Mouse (Mus musculus): ENCODE data around the gene Pcsk4. TPM values are rescaled to one million over a fixed set of nuclear protein-coding genes. Genes with fewer than 3 reads are reported as not detected.

Pcsk4 gene
- polyA plus RNA-seq, 1 experiment = not detected

DNA sequence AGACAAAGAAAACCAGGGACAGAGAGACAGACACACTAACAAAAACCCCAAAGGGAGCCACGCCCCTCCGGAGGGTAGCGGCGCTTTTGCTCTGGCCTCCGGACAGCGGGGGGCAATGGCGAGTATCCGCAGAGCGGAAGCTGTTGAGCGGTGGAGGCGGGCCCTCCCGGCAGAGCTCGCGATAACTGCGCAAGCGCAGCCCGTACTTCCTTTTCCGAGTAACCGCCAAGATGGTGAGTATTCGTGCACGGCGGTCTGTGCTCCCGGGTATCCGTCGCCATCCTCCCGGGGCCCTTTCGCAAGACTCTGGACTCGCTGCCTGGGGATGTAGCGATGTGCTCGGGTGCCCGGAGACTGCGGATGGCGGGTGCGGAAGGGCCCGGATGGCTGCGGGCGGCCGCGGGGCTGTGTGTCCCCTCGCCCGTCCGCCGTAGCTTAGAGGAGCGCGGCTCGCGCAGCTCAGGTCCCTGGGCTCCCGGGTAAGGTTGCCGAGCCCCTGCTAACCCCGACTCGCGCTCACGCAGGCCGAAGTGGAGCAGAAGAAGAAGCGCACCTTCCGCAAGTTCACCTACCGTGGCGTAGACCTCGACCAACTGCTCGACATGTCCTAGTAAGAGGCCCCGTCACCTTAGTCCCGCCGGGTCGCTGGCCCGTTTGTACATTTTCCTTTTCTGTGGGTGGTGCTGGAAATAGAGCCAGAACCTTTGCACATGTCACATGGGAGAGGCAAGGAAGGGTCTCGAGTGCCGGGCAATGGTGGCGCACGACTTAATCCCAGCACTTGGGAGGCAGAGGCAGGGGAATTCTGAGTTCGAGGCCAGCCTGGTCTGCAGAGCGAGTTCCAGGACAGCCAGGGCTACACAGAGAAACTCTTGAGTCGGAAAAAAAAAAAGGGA, 36.8 kb downstream of the Pcsk4 start, which contains the start of gene Rps15:
TSS of gene Rps15 (plus strand) at position 203 of the 896 bp plus-strand sequence.
- Histone ChIP-seq H3K4me1 (ENCODE audit: control insufficient read depth, insufficient read depth, low read length) (peaks cover 31% of the 10 kb centered on the region), H3K4me3 (ENCODE audit: insufficient read depth, low read depth, low read length) (peak within 1 kb of the TSS; percentile 91), H3K27ac (ENCODE audit: insufficient read depth, low read depth, low read length) (peak within 1 kb of the TSS; percentile 77; the same call in 1 of the 2 replicates)
- TF ChIP-seq CTCF (IDR thresholded peaks at IDR 0.05; ENCODE audit: insufficient read depth, low read depth, low read length) (peak; percentile 46; the same call in 1 of the 2 replicates), POLR2A (IDR thresholded peaks at IDR 0.05; ENCODE audit: insufficient read depth, low read depth, low read length) (peak; percentile 92)
- WGBS = under 1% methylated on average over 72 of the region's 72 CpGs

DNA sequence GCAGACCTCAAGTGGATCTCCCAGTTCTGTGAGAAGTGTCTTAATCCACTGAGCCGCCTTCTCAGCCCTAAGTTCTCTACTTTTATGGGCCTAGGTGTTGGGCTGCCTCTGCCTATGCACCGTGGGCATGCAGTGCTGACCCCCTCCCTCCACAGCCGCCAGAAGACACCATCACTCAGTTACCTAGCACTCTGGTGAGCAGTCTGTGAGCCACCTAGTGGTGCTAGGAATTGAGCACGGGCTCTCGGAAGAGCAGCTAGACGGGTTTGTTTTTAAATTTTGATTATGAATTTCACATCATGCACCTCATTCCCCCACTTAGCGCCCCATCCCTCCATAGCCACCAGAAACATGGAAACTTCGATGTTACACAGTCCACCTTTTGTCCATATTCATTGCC, 40.6 kb downstream of the Pcsk4 start:
- 62% methylated on average over 8 of the region's 8 CpGs for WGBS
- H3K27ac ChIP-seq (ENCODE audit: insufficient read depth, low read depth, low read length) = no peak overlapping the region
- no peak overlapping the region for H3K4me3 ChIP-seq (ENCODE audit: insufficient read depth, low read depth, low read length)
- TF ChIP-seq CTCF (IDR thresholded peaks at IDR 0.05; ENCODE audit: insufficient read depth, low read depth, low read length) (no peak), POLR2A (IDR thresholded peaks at IDR 0.05; ENCODE audit: insufficient read depth, low read depth, low read length) (no peak)
- peaks cover 8% of the 10 kb centered on the region for H3K4me1 ChIP-seq (ENCODE audit: control insufficient read depth, insufficient read depth, low read length)

DNA sequence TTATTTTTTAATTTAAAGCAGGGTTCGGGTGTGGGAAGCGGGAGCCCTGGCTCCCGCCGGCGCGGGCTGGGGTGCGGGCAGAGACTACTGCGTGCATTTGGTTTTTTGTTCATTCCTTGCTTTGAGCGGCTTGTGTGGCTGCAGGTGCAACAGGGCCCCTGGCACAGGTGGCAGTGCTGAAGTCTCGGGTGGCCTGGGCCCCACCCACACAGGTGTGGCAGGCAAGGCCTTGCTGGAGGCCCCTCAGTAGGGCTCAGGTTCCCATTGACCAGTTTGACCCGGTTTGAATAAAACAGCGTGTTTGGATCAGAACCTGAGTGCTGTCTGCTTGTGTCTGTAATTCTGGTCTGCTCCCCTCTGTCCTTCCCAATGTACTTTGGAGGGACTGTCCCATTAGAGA, 41.2 kb downstream of the Pcsk4 start:
- WGBS = 96% methylated on average over 12 of the region's 12 CpGs
- peaks cover 2% of the 10 kb centered on the region for H3K4me1 ChIP-seq (ENCODE audit: control insufficient read depth, insufficient read depth, low read length)
- no peak overlapping the region for H3K4me3 ChIP-seq (ENCODE audit: insufficient read depth, low read depth, low read length)
- no peak overlapping the region for H3K27ac ChIP-seq (ENCODE audit: insufficient read depth, low read depth, low read length)
- TF ChIP-seq CTCF (IDR thresholded peaks at IDR 0.05; ENCODE audit: insufficient read depth, low read depth, low read length) (no peak), POLR2A (IDR thresholded peaks at IDR 0.05; ENCODE audit: insufficient read depth, low read depth, low read length) (no peak)

DNA sequence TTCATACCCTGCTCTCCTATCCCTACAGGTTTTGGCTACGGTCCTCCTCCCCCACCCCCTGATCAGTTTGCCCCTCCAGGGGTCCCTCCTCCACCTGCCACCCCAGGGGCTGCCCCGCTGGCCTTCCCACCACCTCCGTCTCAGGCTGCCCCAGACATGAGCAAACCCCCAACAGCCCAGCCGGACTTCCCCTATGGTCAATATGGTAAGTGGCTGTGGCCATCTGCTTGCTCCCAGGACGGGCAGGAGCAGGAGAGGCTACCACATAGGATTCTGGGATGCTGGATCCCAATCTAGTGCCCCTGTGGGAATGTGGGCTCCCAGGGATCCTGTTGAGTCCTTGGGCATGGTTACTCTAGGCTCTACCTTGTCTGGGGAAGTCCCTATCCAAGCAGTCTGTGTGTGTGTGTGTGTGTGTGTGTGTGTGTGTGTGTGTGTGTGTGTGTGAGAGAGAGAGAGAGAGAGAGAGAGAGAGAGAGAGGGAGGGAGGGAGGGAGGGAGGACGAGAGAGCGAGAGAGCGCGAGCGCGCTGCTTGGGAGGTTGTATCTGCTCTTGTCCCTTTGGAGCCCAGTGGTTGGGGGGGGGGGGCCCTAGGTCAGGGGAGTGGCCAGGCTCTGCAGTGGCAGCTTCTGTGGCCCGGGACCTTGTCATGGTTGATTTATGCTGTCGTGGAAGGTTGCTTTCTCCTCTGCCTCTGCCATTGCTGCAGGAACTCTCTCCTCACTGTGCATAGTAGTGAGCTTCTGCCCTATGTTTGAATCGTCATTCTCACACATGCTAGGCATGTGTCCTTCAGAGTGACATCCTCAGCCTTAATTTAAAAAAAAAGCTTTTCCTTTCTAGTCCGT, 43.9 kb downstream of the Pcsk4 start:
- no peak overlapping the region for H3K4me3 ChIP-seq (ENCODE audit: insufficient read depth, low read depth, low read length)
- peaks cover 18% of the 10 kb centered on the region for H3K4me1 ChIP-seq (ENCODE audit: control insufficient read depth, insufficient read depth, low read length)
- no peak for TF ChIP-seq POLR2A (IDR thresholded peaks at IDR 0.05; ENCODE audit: insufficient read depth, low read depth, low read length)
- no peak for TF ChIP-seq CTCF (IDR thresholded peaks at IDR 0.05; ENCODE audit: insufficient read depth, low read depth, low read length)
- no peak overlapping the region for H3K27ac ChIP-seq (ENCODE audit: insufficient read depth, low read depth, low read length)
- WGBS = 79% methylated on average over 9 of the region's 15 CpGs

DNA sequence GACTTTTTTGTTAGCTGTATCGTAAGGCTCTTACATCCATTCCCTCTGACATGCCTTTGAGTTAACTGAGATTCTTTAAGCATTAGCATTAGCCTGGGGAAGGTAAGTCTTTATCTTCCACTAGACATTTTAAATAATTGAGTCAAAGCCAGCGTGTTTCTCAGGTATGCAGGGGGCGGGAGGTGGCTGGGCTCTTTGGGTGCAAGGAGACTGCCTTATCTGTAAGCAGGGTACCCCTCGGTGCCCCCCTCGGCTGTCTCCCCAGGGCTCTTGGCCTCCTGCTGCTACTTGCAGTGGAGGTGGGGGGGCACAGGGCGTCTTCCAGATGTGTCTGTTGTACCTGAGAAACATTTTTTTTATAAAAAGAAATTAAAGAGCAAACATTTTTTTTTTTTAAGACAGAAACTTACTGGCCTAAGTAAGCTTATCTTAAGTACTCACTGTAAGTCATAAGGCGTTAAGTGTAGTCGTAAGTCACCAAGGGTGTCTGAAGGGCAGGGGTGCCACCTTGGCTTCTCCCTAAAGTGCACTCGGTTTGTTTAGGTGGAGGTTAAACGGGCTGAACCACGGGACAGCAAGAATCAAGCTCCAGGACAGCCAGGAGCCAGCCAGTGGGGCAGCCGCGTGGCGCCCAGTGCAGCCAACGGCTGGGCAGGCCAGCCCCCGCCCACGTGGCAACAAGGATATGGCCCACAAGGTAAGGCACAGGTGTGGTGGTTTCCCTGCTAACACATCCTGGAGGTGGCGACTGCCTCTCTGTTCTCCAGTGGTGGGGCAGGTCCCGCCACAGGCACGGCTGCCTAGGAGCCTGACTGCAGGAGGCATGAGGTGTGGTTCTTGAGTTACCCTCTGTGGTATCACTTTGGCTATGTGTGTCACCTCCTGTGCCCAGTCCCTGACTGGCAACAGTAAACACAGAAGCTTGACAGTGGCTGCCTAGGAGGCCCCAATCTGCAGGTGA, 46.5 kb downstream of the Pcsk4 start:
- WGBS = 86% methylated on average over 20 of the region's 20 CpGs
- Histone ChIP-seq H3K4me3 (ENCODE audit: insufficient read depth, low read depth, low read length) (no peak overlapping the region), H3K27ac (ENCODE audit: insufficient read depth, low read depth, low read length) (no peak overlapping the region), H3K4me1 (ENCODE audit: control insufficient read depth, insufficient read depth, low read length) (peaks cover 24% of the 10 kb centered on the region)
- TF ChIP-seq CTCF (IDR thresholded peaks at IDR 0.05; ENCODE audit: insufficient read depth, low read depth, low read length) = no peak
- TF ChIP-seq POLR2A (IDR thresholded peaks at IDR 0.05; ENCODE audit: insufficient read depth, low read depth, low read length) = no peak

DNA sequence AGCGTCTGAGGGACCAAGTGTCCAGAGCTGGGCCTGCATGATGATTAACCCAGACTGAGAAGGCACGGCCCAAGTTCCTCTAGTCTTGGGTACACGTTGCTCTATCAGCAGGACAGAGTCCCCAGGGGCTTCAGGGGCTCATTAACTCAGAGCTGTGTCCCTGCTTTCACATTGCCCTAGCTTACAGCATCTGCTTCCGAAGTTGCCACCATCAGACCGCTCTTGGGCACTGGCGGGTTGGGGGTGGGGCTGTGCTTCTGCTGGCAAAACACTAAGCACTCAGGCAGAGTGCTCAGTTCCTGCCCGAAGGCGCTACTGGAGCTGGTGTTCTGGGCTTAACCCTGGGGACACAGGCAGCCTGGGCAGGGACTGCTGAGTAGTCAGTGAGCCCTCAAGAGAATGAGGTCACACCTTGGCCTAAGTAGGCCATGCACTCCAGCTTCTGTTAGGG, 47.4 kb downstream of the Pcsk4 start:
- 44% methylated on average over 8 of the region's 8 CpGs for WGBS
- Histone ChIP-seq H3K4me3 (ENCODE audit: insufficient read depth, low read depth, low read length) (no peak overlapping the region), H3K4me1 (ENCODE audit: control insufficient read depth, insufficient read depth, low read length) (peaks cover 24% of the 10 kb centered on the region), H3K27ac (ENCODE audit: insufficient read depth, low read depth, low read length) (no peak overlapping the region)
- TF ChIP-seq CTCF (IDR thresholded peaks at IDR 0.05; ENCODE audit: insufficient read depth, low read depth, low read length) (no peak), POLR2A (IDR thresholded peaks at IDR 0.05; ENCODE audit: insufficient read depth, low read depth, low read length) (no peak)

DNA sequence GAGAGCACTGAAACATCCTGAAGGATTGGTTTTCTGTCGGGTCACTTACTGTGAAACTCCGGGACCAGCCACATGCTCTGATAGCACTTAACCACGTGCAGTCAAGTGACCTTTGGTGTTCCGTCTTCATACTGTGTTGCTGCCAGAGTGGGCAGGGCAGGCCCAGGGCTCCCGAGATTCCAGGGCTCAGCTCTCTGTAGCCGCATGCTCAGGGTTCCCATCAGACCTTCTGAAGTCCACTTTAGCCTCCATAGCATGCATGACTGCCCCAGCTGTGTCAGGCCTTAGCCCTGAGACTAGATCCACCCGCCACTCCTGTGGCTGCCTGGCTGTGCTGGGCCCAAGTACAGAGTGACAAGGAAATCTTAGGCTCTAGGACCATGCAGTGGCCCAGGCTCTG, 48.0 kb downstream of the Pcsk4 start:
- no peak for TF ChIP-seq POLR2A (IDR thresholded peaks at IDR 0.05; ENCODE audit: insufficient read depth, low read depth, low read length)
- no peak for TF ChIP-seq CTCF (IDR thresholded peaks at IDR 0.05; ENCODE audit: insufficient read depth, low read depth, low read length)
- H3K27ac ChIP-seq (ENCODE audit: insufficient read depth, low read depth, low read length) = no peak overlapping the region
- WGBS = 71% methylated on average over 7 of the region's 7 CpGs
- H3K4me1 ChIP-seq (ENCODE audit: control insufficient read depth, insufficient read depth, low read length) = peaks cover 24% of the 10 kb centered on the region
- no peak overlapping the region for H3K4me3 ChIP-seq (ENCODE audit: insufficient read depth, low read depth, low read length)

DNA sequence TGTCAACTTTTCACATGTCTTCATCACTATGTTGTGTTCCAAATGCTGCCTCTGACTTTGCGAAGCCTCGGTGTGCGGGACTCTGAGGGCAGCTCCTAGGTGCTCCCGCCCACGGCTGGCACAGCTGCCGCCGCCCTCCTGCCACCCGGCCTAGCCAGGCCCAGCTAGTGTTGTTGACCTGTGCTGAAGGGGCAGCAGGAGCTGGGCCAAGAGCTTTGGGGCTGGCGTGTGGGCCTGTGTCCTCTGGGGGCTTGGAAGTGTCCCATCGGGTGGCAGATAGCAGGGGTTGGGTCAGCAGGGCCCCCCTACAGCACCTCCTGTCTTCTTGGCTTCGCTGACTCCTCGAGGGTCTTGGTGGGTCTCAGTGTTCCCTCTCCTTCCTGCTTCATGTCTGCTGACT, 50.0 kb downstream of the Pcsk4 start:
- no peak for TF ChIP-seq POLR2A (IDR thresholded peaks at IDR 0.05; ENCODE audit: insufficient read depth, low read depth, low read length)
- H3K4me3 ChIP-seq (ENCODE audit: insufficient read depth, low read depth, low read length) = no peak overlapping the region
- 90% methylated on average over 12 of the region's 12 CpGs for WGBS
- H3K27ac ChIP-seq (ENCODE audit: insufficient read depth, low read depth, low read length) = no peak overlapping the region
- peaks cover 24% of the 10 kb centered on the region for H3K4me1 ChIP-seq (ENCODE audit: control insufficient read depth, insufficient read depth, low read length)
